Mouse (Mus musculus): ENCODE data around the gene Wdpcp.

DNA sequence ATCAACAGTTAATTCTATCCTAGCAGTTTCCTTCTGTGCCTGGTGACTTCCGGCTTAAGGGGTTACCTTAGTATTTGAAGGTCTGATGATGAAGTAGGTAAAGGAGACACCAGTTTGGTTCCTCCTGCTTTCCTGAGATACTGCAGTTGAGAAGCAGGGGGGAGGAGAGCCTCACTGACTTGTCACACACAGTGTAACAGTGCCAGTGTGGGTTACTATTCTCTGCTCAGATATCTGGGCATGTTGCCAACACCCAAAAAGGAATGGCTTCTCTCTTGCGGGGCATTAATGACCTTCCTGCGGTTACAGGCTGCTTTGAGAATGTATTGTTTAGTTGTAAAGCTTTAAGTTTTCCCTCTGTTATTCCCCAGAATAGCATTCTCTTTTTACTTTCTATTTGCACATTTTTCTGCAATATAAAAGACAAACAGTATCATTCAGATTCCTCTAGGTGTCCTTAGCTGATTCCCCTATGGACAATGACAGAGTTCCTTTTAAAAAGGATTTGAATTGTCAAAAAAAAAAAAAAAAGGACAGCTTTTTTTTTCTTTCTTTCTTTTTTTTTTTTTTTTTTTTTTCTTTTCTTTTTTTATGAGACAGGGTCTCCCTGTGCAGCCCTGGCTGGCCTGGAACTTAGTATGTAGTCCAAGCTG is 2.5 kb upstream of the Wdpcp start:
- TF ChIP-seq POLR2A (IDR thresholded peaks at IDR 0.05; ENCODE audit: borderline replicate concordance, extremely low read depth, insufficient read depth, insufficient read length, poor library complexity, severe bottlenecking) (no peak), CTCF (IDR thresholded peaks at IDR 0.05; ENCODE audit: borderline replicate concordance, extremely low read depth, insufficient read depth, insufficient read length) (no peak)
